Mouse (Mus musculus): ENCODE measurements around the gene March2. TPM values are rescaled to one million over a fixed set of nuclear protein-coding genes. Genes with fewer than 3 reads are reported as not detected.

Gene March2
- 32.8 and 113 TPM in 2 replicates for polyA plus RNA-seq (2012; ENCODE audit: low replicate concordance)

DNA sequence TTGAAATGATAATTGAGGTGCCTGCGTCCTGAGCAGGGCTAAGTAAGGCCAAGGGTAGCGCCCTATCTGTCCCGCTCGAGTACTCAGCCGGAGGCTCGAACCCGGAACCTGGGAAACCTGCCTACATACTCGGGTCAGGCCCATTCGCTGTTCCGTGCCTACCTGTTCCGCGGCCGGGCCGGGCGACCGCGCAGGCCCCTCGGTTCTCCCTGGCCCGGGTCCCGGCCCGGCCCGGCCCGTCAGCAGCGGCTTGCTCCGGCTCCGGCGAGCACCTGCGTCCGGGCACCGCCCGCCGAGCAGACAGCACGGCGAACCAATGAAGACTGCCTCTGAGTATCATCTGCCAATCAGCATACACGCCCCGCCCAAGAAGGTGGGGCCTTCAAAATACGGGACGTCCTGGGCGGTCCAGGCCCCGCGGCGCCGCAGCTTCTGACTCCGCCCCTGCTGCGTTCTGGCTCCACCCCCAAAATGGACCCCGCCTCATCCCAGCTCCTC lies at the start of gene March2:
TSS of gene March2 (minus strand) at position 287 of the 498 bp plus-strand sequence.

DNA sequence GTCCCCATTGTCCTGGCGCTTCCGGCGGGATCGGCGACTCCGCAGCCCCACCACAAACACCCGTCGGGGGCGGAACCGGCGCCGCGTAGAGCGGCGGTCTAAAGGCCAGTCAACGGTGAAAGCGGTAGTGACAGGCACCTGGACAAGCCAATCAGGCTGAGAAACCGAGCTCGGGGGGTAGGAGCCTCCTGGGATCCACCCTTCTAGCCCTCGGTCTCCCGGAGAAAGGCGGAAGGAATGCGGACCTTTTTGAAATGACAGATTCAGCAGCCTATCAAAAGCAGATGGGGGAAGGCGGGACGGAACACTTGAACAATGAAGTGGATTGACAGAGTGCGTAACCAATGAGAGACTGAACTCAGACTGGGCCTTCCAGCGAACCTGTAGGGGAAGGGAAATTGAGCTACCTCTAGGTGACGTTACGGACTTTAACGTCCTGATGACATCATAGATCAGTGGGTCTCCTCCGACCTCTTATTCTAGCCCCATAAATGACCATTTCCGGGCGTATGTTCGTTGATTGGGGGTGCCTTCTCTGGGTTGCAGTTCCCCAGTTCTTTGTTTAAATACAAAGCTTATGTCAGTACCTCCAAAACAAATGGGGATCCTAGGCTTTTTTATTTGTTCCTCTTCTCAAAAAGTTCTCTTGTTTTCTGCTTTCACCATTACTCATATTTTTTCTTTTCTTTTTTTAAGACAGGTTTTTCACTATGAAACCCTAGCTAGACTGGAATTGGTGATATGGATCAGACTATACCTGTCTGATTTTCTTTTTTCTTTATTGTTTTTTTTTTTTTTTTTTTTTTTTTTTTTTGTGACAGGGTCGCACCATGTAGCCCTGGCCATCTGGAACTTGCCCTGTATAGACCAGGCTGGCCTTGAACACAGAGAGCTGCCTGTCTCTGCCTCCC lies 42.0 kb upstream of the March2 start, which contains the start of gene Rab11b:
TSS of gene Rab11b (minus strand) at position 276 of the 911 bp plus-strand sequence.

DNA sequence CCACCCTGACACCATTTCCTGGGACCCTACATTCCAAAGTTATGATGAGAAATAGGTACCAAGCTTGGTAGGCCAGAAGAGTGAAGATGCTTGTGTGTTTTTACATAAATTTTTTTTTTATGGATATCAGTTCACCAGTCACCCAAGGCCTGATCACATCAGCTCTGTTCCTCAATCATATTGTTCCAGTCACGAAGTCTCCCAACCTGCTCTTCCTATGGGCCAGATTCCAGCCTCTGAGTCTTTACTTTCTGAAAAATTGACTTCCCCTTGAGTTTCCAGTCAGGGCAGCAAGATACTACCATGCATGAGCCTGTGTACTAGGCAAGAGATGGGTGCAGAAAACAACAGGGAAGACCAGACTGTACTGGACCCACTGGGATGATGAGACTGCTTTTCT lies 31.7 kb downstream of the March2 start, which contains the start of gene Hnrnpm:
TSS of gene Hnrnpm (minus strand) at position 101 of the 400 bp plus-strand sequence.

DNA sequence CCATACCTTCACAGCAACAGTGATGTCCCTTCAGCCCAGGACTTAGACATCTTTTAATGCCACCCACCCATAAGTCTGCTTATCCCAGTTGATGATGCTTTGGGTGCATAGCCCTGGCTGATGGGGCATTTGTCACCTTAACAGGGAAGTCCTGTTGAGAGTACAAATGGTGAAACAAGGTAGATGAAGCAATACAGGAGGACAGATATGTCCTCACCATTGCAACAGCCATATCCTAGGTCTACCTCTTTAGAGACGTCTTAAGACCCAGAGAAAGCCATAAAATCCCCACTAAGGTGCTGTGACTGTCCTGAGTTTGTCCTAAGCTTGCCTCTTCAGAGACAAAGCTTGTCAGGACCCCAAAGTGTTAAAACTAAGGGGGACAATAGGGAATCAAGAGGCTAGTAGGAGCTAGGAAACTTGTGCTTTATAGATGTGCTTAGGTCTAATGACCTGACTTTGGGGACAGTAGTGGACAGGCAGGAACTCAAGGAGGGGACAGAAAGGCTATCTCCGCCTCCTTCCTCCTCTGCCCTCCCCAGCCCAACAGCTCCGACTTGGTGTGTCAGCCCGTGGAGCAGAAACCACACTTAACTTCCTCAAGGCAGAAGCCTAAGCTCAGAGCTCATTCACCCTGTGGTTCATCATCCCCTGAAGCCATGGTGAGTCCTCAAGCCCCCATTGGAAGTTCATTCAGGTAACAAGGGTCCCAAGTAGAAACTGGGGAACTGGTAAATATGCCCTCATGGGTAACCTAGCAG lies 80.8 kb downstream of the March2 start, which contains the start of gene Pram1:
TSS of gene Pram1 (plus strand) at position 541 of the 761 bp plus-strand sequence.

Other genes with a start within 250 kb of the March2 start
- gene Adamts10, start 194.5 kb downstream of the March2 start, polyA plus RNA-seq (2012; ENCODE audit: low replicate concordance), result 15.1 and 18.9 TPM in 2 replicates
- 6.2 and 6.8 TPM in 2 replicates for gene Myo1f, start 163.0 kb downstream of the March2 start, polyA plus RNA-seq (2012; ENCODE audit: low replicate concordance)
- gene Zfp414, start 89.6 kb downstream of the March2 start, polyA plus RNA-seq (2012; ENCODE audit: low replicate concordance), result 89.6 and 130 TPM in 2 replicates
- gene Pram1, start 80.6 kb downstream of the March2 start, polyA plus RNA-seq (2012; ENCODE audit: low replicate concordance), result 0.98 TPM in 1 of 2 replicates, not detected in the other
- gene Hnrnpm, start 31.8 kb downstream of the March2 start, polyA plus RNA-seq (2012; ENCODE audit: low replicate concordance), result 235 and 638 TPM in 2 replicates
- 96.5 and 233 TPM in 2 replicates for gene Rab11b, start 41.9 kb upstream of the March2 start, polyA plus RNA-seq (2012; ENCODE audit: low replicate concordance)
- 3.9 and 15.1 TPM in 2 replicates for gene Angptl4, start 63.2 kb upstream of the March2 start, polyA plus RNA-seq (2012; ENCODE audit: low replicate concordance)
- 2.1 and 3.0 TPM in 2 replicates for gene Kank3, start 91.8 kb upstream of the March2 start, polyA plus RNA-seq (2012; ENCODE audit: low replicate concordance)
- 128 and 1,150 TPM in 2 replicates for gene Rps28, start 105.9 kb upstream of the March2 start, polyA plus RNA-seq (2012; ENCODE audit: low replicate concordance)
- gene Ndufa7, start 105.9 kb upstream of the March2 start, polyA plus RNA-seq (2012; ENCODE audit: low replicate concordance), result 623 and 660 TPM in 2 replicates
- gene Cd320, start 124.4 kb upstream of the March2 start, polyA plus RNA-seq (2012; ENCODE audit: low replicate concordance), result 29.9 and 33.2 TPM in 2 replicates
- not detected in 2 replicates for gene Gm7029, start 155.2 kb upstream of the March2 start, polyA plus RNA-seq (2012; ENCODE audit: low replicate concordance)
- gene Kifc1, start 172.0 kb upstream of the March2 start, polyA plus RNA-seq (2012; ENCODE audit: low replicate concordance), result 74.4 and 87.4 TPM in 2 replicates
- gene Platr17, start 186.5 kb upstream of the March2 start, polyA plus RNA-seq (2012; ENCODE audit: low replicate concordance), result not detected in 2 replicates
- 28.6 and 32.1 TPM in 2 replicates for gene Daxx, start 190.7 kb upstream of the March2 start, polyA plus RNA-seq (2012; ENCODE audit: low replicate concordance)
- 473 and 728 TPM in 2 replicates for gene Tapbp, start 197.2 kb upstream of the March2 start, polyA plus RNA-seq (2012; ENCODE audit: low replicate concordance)
- gene Zbtb22, start 197.2 kb upstream of the March2 start, polyA plus RNA-seq (2012; ENCODE audit: low replicate concordance), result 60.2 and 119 TPM in 2 replicates
- gene Rgl2, start 210.9 kb upstream of the March2 start, polyA plus RNA-seq (2012; ENCODE audit: low replicate concordance), result 141 and 230 TPM in 2 replicates
- gene Pfdn6, start 221.7 kb upstream of the March2 start, polyA plus RNA-seq (2012; ENCODE audit: low replicate concordance), result 74.5 and 89.8 TPM in 2 replicates
- gene Wdr46, start 222.0 kb upstream of the March2 start, polyA plus RNA-seq (2012; ENCODE audit: low replicate concordance), result 94.9 and 266 TPM in 2 replicates
- 16.7 and 18.6 TPM in 2 replicates for gene B3galt4, start 232.8 kb upstream of the March2 start, polyA plus RNA-seq (2012; ENCODE audit: low replicate concordance)
- gene Vps52, start 237.1 kb upstream of the March2 start, polyA plus RNA-seq (2012; ENCODE audit: low replicate concordance), result 51.6 and 65.2 TPM in 2 replicates
- 29.1 and 64.5 TPM in 2 replicates for gene Rps18, start 237.3 kb upstream of the March2 start, polyA plus RNA-seq (2012; ENCODE audit: low replicate concordance)

All from leukemia stem cell, adult 10-12 weeks (primary cell).